Mouse (Mus musculus): Measurements from ENCODE around the gene Lyst. TPM values are rescaled to one million over a fixed set of nuclear protein-coding genes. Genes with fewer than 3 reads are reported as not detected.
"Not testable (repeated sequence)": the region's sequence is repeated elsewhere in the genome, so short reads cannot be mapped to it uniquely, and the experiment has no call there.

Lyst gene
- polyA plus RNA-seq (2015; fragmentation: Nextera tagmentation; extraction: Ambion mirVana) = 3.4 and 4.8 TPM in 2 replicates

DNA sequence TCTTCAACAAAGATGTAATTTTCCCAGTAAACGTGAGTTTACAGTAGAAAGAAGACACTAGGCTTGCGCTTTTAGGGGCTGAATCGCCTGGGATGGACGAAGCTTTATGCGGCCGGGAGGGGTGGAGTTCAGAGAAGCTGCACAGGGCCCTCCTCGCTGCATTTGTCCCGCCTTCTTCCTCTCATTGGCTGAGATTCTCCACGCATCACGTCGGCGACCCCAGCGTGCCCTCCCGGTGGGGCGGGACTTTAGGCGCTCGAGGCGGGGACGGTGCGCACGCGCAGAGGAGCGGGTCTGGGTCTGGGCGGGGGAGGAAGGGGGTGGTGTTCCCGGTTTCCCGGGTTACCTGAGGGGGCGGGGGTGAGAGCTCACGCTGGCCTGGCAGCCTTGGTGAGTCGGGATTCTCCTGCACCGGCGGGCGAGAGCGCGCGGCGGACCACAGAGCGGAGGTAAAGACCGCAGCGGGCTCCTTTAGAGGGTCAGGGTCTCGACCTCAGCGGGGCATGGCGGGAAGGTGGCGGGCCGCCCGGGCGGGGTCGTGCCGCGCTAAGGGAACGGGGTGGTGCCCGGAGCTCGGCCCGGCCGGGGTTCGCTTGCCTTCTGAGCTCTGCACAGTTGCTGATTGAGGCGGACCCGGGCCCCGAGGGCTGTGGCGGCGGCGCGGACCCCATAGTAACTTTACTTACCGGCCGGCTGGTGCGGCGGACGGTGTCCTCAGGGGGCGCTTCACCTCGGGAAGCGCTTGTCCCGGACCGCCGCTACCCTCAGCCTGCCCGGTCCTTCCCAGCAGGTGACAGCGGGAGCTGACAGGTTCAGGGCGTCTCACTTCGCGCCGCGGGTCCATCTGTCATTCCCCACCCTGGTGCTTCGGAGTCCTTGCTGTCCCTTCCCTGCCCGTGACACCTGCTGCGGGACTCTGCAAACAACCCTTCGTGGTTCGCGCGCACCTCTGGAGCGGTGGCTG lies at the start of gene Lyst:
Gene Lyst (plus strand): TSS at position 350 of the 964 bp plus-strand sequence.
- WGBS = under 1% methylated on average over 85 of the region's 88 CpGs
- Histone ChIP-seq H3K4me2 (peak within 1 kb of the TSS; percentile 70), H3K4me3 (peak within 1 kb of the TSS; percentile 83), H3K36me3 (no peaks in the 10 kb centered on the region), H3K9me3 (no peaks in the 10 kb centered on the region), H3K27me3 (no peaks in the 10 kb centered on the region), H3K27ac (replicated peaks) (peak within 1 kb of the TSS; percentile 87), H3K4me1 (replicated peaks) (peaks cover 13% of the 10 kb centered on the region), H3K9ac (peak within 1 kb of the TSS; percentile 78)
- ATAC-seq (ENCODE audit: low read depth) = peak; percentile 99

DNA sequence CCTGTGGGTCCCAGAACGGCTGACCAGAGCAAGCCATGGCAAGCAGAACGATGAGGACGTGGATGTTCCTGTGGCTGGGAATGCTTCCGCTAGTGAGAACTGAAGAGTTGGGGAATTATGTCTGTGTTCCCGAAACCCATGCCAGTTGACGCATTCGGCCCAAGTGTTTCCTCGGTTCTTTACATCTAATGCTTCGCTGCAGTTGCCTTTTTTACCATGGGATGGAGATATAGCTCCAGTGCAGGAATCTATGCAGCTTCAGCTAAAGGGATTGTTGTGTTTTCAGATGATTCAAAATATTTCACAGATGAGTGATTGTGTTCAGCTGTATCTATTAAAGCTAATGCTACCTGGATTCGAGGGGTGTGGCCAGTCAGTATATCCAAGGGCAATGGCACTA lies 47.1 kb upstream of the Lyst start:
- H3K4me2 ChIP-seq; H3K9me3 ChIP-seq; H3K9ac ChIP-seq; H3K4me1 ChIP-seq (replicated peaks); H3K4me3 ChIP-seq; H3K36me3 ChIP-seq; H3K27ac ChIP-seq (replicated peaks); ATAC-seq (ENCODE audit: low read depth); H3K27me3 ChIP-seq: not testable (repeated sequence)
- 93% methylated on average over 10 of the region's 10 CpGs for WGBS

DNA sequence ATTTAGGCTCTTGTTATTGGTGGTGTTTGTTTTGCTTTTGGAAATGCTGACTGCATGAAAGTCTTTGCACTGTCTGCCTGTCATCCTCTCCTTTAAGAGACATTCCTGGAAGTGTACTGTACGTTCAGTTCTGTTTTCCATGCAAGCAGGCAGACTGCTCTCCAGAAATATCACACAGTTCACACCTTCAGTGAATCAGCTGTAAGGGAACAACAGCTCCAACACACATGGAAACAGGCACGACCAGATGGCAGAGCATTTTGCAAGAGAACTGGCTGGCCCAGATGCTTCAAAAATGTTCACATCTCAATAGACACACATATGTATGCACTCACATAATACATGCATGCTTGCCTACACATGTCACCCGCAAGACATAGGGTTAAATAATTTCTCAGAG lies 43.4 kb upstream of the Lyst start:
- no peaks in the 10 kb centered on the region for H3K27me3 ChIP-seq
- H3K36me3 ChIP-seq = no peaks in the 10 kb centered on the region
- ATAC-seq (ENCODE audit: low read depth) = no peak
- WGBS = 75% methylated on average over 3 of the region's 3 CpGs
- no peak overlapping the region for H3K9ac ChIP-seq
- H3K9me3 ChIP-seq = 0 out of 2 replicates have a peak, but pooled peaks cover 5% of the 10 kb centered on the region
- no peak overlapping the region for H3K4me2 ChIP-seq
- H3K27ac ChIP-seq (replicated peaks) = no peak overlapping the region
- no peak overlapping the region for H3K4me3 ChIP-seq
- no peaks in the 10 kb centered on the region for H3K4me1 ChIP-seq (replicated peaks)

DNA sequence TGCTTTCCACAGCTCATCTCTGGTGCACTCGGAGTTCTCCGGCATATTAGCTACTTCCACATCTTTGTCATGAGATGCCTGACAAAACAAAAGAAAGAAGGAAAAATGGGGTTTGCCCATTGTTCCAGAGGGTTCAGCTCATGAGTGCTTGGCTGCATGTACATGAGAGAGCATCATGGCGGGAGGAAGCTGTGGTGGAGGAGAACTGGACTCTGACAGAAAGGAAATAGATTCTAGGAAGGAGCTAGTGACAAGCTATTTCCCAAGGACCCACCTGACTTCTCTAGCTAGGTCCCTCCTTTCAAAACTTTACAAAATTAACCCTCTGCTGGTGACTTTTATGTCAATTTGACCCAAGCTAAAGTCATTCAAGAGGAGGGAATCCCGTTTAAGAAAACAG lies 42.3 kb upstream of the Lyst start:
- no peak overlapping the region for H3K4me3 ChIP-seq
- no peak overlapping the region for H3K9ac ChIP-seq
- H3K4me1 ChIP-seq (replicated peaks) = no peaks in the 10 kb centered on the region
- H3K27me3 ChIP-seq = no peaks in the 10 kb centered on the region
- no peak overlapping the region for H3K27ac ChIP-seq (replicated peaks)
- no peak for ATAC-seq (ENCODE audit: low read depth)
- no peak overlapping the region for H3K4me2 ChIP-seq
- H3K36me3 ChIP-seq = no peaks in the 10 kb centered on the region
- 0 out of 2 replicates have a peak, but pooled peaks cover 3% of the 10 kb centered on the region for H3K9me3 ChIP-seq
- 88% methylated on average over 4 of the region's 4 CpGs for WGBS

DNA sequence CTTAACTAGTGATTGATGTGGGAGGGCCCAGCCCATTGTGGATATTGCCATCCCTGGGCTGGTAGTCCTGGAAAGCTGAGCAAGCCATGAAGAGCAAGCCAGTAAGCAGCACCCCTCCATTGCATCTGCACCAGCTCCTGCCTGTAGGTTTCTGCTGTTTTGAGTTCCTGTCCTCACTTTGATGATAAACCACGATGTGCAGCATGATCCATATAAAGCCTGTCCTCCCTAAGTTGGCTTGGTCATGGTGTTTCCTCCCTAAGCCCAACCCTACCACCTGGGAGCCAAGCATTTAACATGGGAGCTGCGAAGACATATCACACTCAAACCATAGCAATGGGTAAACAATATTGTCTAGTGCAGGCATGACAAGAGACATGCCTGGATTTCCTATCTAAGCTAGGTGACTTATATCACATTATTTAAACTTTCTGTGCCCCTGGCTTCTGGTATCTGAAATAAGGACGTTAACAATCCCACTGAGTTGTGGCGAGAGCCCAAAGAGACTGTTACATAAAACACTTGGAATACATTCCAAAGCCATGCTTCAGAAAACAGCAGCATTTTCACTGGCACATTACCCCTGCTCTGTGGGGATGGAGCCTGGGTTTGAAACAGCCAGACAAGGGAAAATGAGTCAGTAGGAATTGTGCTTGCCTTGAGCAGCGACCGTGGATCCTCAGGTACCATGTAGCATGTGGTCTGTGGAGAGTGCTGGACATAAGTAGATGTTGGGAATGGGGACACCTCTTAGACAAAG lies 41.6 kb upstream of the Lyst start:
- H3K9me3 ChIP-seq = 0 out of 2 replicates have a peak, but pooled peaks cover 2% of the 10 kb centered on the region
- no peak overlapping the region for H3K4me2 ChIP-seq
- no peaks in the 10 kb centered on the region for H3K36me3 ChIP-seq
- 87% methylated on average over 6 of the region's 6 CpGs for WGBS
- no peak overlapping the region for H3K9ac ChIP-seq
- no peak overlapping the region for H3K4me3 ChIP-seq
- H3K27me3 ChIP-seq = no peaks in the 10 kb centered on the region
- no peaks in the 10 kb centered on the region for H3K4me1 ChIP-seq (replicated peaks)
- no peak for ATAC-seq (ENCODE audit: low read depth)
- H3K27ac ChIP-seq (replicated peaks) = no peak overlapping the region

DNA sequence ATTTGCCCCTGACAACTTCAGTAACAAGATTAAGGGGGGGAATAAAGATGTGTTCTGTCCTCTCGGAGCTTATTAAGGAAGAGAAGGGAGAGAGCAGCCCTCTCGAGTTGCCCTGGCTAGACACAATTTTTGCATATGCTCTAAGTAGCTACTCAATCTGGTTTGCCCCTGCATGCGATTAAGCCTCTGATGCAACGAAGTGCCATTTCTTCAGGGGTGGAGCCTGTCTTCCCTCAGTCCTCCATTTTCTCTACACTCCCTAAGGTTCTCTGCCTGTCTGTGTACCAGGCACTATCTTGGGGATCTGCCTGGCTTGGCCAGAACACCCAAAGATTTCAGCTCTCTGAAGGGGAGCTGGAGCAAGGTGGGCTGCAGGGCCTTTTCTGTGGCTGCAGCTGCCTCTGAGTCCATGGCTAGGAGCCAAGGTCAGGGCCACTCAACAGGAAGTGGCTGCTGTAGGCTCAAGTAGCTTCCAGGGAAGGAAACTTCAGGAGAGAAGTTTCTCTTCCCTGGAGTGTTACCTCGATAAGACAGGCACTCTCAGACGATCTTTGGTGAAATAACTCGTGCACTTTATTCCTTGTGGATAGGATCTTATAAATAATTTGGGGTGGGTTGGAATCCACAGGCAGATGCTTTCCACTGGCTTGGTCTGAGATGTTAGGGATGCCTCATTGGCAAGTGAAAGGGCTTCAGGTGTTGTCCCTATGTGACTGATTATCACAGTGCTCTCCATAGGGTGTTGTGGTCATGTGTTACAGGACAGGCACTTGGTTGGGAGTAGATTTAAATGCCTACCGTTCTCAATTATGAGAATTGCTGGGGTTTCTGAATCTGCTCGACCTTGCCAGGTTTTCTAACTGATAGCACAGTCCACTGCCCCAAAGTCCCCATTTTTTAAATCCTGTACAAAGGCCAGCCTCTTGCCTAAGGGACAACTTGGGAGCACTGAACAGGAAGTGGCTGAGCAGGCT lies 40.2 kb upstream of the Lyst start:
- H3K27me3 ChIP-seq = no peaks in the 10 kb centered on the region
- H3K9me3 ChIP-seq = no peaks in the 10 kb centered on the region
- WGBS = 84% methylated on average over 9 of the region's 9 CpGs
- no peak overlapping the region for H3K4me3 ChIP-seq
- no peak overlapping the region for H3K4me2 ChIP-seq
- no peaks in the 10 kb centered on the region for H3K36me3 ChIP-seq
- no peak for ATAC-seq (ENCODE audit: low read depth)
- no peak overlapping the region for H3K27ac ChIP-seq (replicated peaks)
- H3K9ac ChIP-seq = no peak overlapping the region
- H3K4me1 ChIP-seq (replicated peaks) = no peaks in the 10 kb centered on the region

DNA sequence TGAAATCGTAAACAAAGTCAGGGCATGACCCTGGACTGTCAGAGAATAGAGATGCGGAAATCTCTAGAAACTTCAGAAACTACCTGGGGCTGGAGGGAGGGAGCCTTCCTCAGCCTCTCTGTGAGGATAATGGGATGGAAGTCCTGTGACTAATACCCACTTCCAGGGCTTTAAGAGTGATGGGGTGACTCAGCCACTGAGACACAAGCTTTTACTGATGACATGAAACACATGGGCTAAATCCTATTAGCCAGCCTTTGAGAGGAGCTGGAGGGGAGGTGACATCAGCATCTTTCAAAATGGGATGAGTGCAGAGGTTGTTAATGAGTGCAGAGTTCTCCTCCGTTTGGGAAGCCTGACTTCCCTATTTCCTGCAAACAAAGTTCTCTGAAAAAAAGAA lies 38.2 kb upstream of the Lyst start:
- WGBS = 69% methylated on average over 3 of the region's 3 CpGs

DNA sequence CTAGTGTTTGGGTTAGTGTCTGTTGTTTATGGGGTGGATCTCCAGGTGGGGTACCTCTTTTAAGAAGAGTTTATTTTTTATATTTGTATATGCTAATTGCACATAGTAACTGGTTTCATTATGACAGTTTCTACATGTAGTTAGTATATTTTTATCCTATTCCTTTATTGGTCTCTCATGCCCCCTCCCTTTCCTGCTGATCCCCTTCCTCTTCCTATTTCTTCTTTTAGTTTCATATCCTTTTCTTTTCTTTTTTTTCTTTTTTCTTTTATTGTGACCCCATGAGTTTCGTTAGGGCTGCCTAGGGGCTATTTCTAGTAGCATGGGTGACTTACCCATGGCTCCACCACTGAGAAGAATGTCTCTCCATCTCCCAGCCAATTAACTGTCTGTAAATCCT lies 36.5 kb upstream of the Lyst start:
- H3K4me3 ChIP-seq = no peak overlapping the region
- no peak overlapping the region for H3K4me2 ChIP-seq
- H3K36me3 ChIP-seq = no peaks in the 10 kb centered on the region
- H3K27ac ChIP-seq (replicated peaks) = no peak overlapping the region
- ATAC-seq (ENCODE audit: low read depth) = no peak
- no peaks in the 10 kb centered on the region for H3K9me3 ChIP-seq
- no peak overlapping the region for H3K9ac ChIP-seq
- no peaks in the 10 kb centered on the region for H3K4me1 ChIP-seq (replicated peaks)
- 57% methylated on average over 1 of the region's 1 CpGs for WGBS
- no peaks in the 10 kb centered on the region for H3K27me3 ChIP-seq

More for the DNA sequence above, 38.2 kb upstream of the Lyst start:
- H3K27ac ChIP-seq (replicated peaks) = no peak overlapping the region
- no peaks in the 10 kb centered on the region for H3K9me3 ChIP-seq
- no peak overlapping the region for H3K9ac ChIP-seq
- H3K4me1 ChIP-seq (replicated peaks) = no peaks in the 10 kb centered on the region
- H3K36me3 ChIP-seq = no peaks in the 10 kb centered on the region
- H3K27me3 ChIP-seq = no peaks in the 10 kb centered on the region
- no peak overlapping the region for H3K4me2 ChIP-seq
- no peak overlapping the region for H3K4me3 ChIP-seq
- ATAC-seq (ENCODE audit: low read depth) = no peak

DNA sequence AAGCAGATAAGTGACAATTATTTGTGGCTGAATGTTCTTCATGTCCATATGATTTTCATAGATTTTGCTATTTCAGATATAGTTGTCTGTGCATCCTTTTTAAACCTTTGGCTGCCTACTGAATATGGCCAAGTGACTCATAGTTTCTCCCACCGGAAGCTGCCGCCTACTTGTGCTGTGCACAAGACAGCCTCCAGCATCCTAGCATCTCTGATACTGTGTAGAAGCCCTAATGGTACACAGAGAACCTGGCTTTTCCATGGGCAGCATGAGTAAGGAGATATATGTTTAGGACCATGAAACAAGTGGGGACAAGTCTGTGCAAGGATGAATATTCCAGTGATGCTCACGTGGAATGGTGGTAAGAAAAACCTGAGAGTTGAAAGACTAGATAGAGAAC lies 35.0 kb upstream of the Lyst start:
- Histone ChIP-seq H3K9me3 (no peaks in the 10 kb centered on the region), H3K4me2 (no peak overlapping the region), H3K4me1 (replicated peaks) (no peaks in the 10 kb centered on the region), H3K36me3 (no peaks in the 10 kb centered on the region), H3K4me3 (no peak overlapping the region), H3K27me3 (no peaks in the 10 kb centered on the region), H3K9ac (no peak overlapping the region), H3K27ac (replicated peaks) (no peak overlapping the region)
- 93% methylated on average over 3 of the region's 3 CpGs for WGBS
- ATAC-seq (ENCODE audit: low read depth) = no peak

DNA sequence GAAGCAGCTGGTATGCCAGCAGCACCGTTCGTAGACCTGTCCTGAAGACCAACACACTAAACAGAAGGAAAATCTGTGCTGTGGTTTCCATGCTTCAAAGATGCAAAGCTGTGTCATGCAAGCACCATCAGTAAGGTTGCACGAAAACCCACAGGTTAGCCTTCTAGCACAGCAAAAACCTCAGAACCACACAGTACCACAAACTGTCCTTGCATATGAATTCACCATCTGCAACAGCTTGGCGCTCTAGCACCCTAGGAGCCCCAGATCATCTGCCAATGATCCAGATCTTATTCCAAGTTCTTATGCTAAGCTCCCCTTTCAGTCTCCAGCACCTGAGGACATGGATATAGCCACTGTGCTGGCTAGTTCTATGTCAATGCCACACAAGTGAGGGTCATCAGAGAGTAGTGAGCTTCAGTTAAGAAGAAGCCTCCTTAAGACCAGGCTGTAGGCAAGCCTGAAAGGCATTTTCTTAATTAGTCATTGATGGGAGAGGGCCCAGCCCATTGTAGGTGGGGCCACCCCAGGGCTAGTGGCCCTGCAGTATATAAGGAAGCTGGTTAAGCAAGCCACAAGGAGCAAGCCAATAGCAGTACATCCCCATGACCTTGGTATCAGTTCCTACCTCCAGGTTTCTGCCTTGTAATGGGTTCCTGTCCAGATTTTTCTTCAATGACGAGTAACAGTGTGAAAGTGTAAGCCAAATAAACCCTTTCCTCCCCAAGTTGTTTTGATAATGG lies 33.0 kb upstream of the Lyst start:
- no peak overlapping the region for H3K9ac ChIP-seq
- ATAC-seq (ENCODE audit: low read depth) = no peak
- no peaks in the 10 kb centered on the region for H3K36me3 ChIP-seq
- H3K4me1 ChIP-seq (replicated peaks) = no peaks in the 10 kb centered on the region
- 82% methylated on average over 5 of the region's 5 CpGs for WGBS
- H3K27me3 ChIP-seq = no peaks in the 10 kb centered on the region
- H3K4me2 ChIP-seq = no peak overlapping the region
- no peaks in the 10 kb centered on the region for H3K9me3 ChIP-seq
- no peak overlapping the region for H3K27ac ChIP-seq (replicated peaks)
- H3K4me3 ChIP-seq = no peak overlapping the region

DNA sequence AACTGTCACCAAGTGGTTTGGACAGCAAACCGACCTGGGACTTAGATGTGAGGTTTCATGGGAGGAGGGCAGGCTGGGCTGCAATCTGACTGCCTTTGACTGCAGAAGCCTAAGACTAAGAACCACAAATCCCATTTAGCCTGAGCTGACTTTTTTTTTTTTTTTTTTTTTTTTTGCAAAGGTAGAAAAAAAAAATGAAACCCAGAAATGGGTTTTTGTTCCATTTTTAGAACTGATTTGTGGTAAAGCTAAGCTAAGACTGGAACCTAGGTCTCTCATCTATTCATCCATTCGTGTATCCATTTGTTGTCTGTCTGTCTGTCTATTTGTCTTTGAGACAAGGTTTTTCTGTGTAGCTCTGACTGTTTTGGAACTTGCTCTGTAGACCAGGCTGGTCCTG lies 31.9 kb upstream of the Lyst start:
- H3K36me3 ChIP-seq = no peaks in the 10 kb centered on the region
- no peak for ATAC-seq (ENCODE audit: low read depth)
- 80% methylated on average over 2 of the region's 2 CpGs for WGBS
- H3K9me3 ChIP-seq = no peaks in the 10 kb centered on the region
- H3K4me1 ChIP-seq (replicated peaks) = no peaks in the 10 kb centered on the region
- H3K4me3 ChIP-seq = no peak overlapping the region
- H3K4me2 ChIP-seq = no peak overlapping the region
- H3K9ac ChIP-seq = no peak overlapping the region
- no peaks in the 10 kb centered on the region for H3K27me3 ChIP-seq
- no peak overlapping the region for H3K27ac ChIP-seq (replicated peaks)

Measured in neural tube, embryonic 13.5 days (tissue).